Mouse (Mus musculus): Measurements from ENCODE around the gene Olfr543. TPM values are rescaled to one million over a fixed set of nuclear protein-coding genes. Genes with fewer than 3 reads are reported as not detected.
A peak's percentile ranks its signal among the peaks of the same experiment; 100 is the strongest.
"Not testable (repeated sequence)": the region's sequence is repeated elsewhere in the genome, so short reads cannot be mapped to it uniquely, and the experiment has no call there.

Olfr543 gene
- polyA plus RNA-seq, 1 experiment from 2014 or later, result 0.96 TPM

GRCm38 (mm10) chr7:102508066-102508465 is 26.6 kb upstream of the Olfr543 start:
- Histone ChIP-seq H3K4me1 (replicated peaks; ENCODE audit: control insufficient read depth, insufficient read depth, low read length) (no peaks in the 10 kb centered on the region), H3K4me2 (ENCODE audit: low read length) (no peak overlapping the region), H3K27me3 (replicated peaks; ENCODE audit: control insufficient read depth, insufficient read depth, low read length) (no peaks in the 10 kb centered on the region), H3K9me3 (ENCODE audit: control insufficient read depth, low read length) (no peaks in the 10 kb centered on the region), H3K27ac (ENCODE audit: low read depth) (no peak overlapping the region), H3K36me3 (ENCODE audit: control insufficient read depth, insufficient read depth, low read length) (no peaks in the 10 kb centered on the region), H3K4me3 (ENCODE audit: low read depth, low read length) (no peak overlapping the region), H3K9ac (ENCODE audit: low read length) (no peak overlapping the region)
- peak; percentile 31 for DNase-seq (ENCODE audit: low spot score)
- ATAC-seq (replicated peaks; ENCODE audit: low FRiP score, low TSS enrichment, low read depth), result no peak
- WGBS, result 88% methylated on average over 9 of the region's 9 CpGs

- no peaks in the 10 kb centered on the region for H3K9me3 ChIP-seq (ENCODE audit: control insufficient read depth, low read length)
- no peak overlapping the region for H3K27ac ChIP-seq (ENCODE audit: low read depth)
- ATAC-seq (replicated peaks; ENCODE audit: low FRiP score, low TSS enrichment, low read depth) (peak; percentile 64), DNase-seq (ENCODE audit: low spot score) (peak; percentile 84)
- H3K27me3 ChIP-seq (replicated peaks; ENCODE audit: control insufficient read depth, insufficient read depth, low read length), result no peaks in the 10 kb centered on the region
- H3K36me3 ChIP-seq (ENCODE audit: control insufficient read depth, insufficient read depth, low read length), result no peaks in the 10 kb centered on the region
- H3K4me2 ChIP-seq (ENCODE audit: low read length), result no peak overlapping the region
- H3K4me3 ChIP-seq (ENCODE audit: low read depth, low read length), result no peak overlapping the region
- no peaks in the 10 kb centered on the region for H3K4me1 ChIP-seq (replicated peaks; ENCODE audit: control insufficient read depth, insufficient read depth, low read length)
- WGBS, result 48% methylated on average over 3 of the region's 3 CpGs
- H3K9ac ChIP-seq (ENCODE audit: low read length), result no peak overlapping the region
Measured at GRCm38 (mm10) chr7:102506848-102507247, 25.4 kb upstream of the Olfr543 start.

- no peak for ATAC-seq (replicated peaks; ENCODE audit: low FRiP score, low TSS enrichment, low read depth)
- Histone ChIP-seq H3K27me3 (replicated peaks; ENCODE audit: control insufficient read depth, insufficient read depth, low read length) (no peaks in the 10 kb centered on the region), H3K36me3 (ENCODE audit: control insufficient read depth, insufficient read depth, low read length) (no peaks in the 10 kb centered on the region), H3K4me3 (ENCODE audit: low read depth, low read length) (no peak overlapping the region), H3K27ac (ENCODE audit: low read depth) (no peak overlapping the region), H3K9me3 (ENCODE audit: control insufficient read depth, low read length) (no peaks in the 10 kb centered on the region), H3K4me2 (ENCODE audit: low read length) (no peak overlapping the region), H3K9ac (ENCODE audit: low read length) (no peak overlapping the region), H3K4me1 (replicated peaks; ENCODE audit: control insufficient read depth, insufficient read depth, low read length) (no peaks in the 10 kb centered on the region)
- DNase-seq (ENCODE audit: low spot score), result no peak
- WGBS, result 82% methylated on average over 5 of the region's 5 CpGs
Measured at GRCm38 (mm10) chr7:102501986-102502385, 20.5 kb upstream of the Olfr543 start.

GRCm38 (mm10) chr7:102499473-102499872 is 18.0 kb upstream of the Olfr543 start, which contains the start of gene Olfr545:
TSS of gene Olfr545 (minus strand) at chr7:102499573.
- 65% methylated on average over 3 of the region's 3 CpGs for WGBS
- Histone ChIP-seq H3K27me3 (replicated peaks; ENCODE audit: control insufficient read depth, insufficient read depth, low read length) (no peaks in the 10 kb centered on the region), H3K36me3 (ENCODE audit: control insufficient read depth, insufficient read depth, low read length) (no peaks in the 10 kb centered on the region), H3K9me3 (ENCODE audit: control insufficient read depth, low read length) (no peaks in the 10 kb centered on the region), H3K4me2 (ENCODE audit: low read length) (no peak within 1 kb of the TSS), H3K9ac (ENCODE audit: low read length) (no peak within 1 kb of the TSS), H3K4me1 (replicated peaks; ENCODE audit: control insufficient read depth, insufficient read depth, low read length) (no peaks in the 10 kb centered on the region), H3K27ac (ENCODE audit: low read depth) (no peak within 1 kb of the TSS), H3K4me3 (ENCODE audit: low read depth, low read length) (no peak within 1 kb of the TSS)
- ATAC-seq (replicated peaks; ENCODE audit: low FRiP score, low TSS enrichment, low read depth) (no peak), DNase-seq (ENCODE audit: low spot score) (no peak)

- not testable (repeated sequence) for DNase-seq (ENCODE audit: low spot score); ATAC-seq (replicated peaks; ENCODE audit: low FRiP score, low TSS enrichment, low read depth); H3K4me3 ChIP-seq (ENCODE audit: low read depth, low read length); H3K36me3 ChIP-seq (ENCODE audit: control insufficient read depth, insufficient read depth, low read length); H3K9ac ChIP-seq (ENCODE audit: low read length); H3K4me1 ChIP-seq (replicated peaks; ENCODE audit: control insufficient read depth, insufficient read depth, low read length); H3K4me2 ChIP-seq (ENCODE audit: low read length); H3K9me3 ChIP-seq (ENCODE audit: control insufficient read depth, low read length); H3K27ac ChIP-seq (ENCODE audit: low read depth); H3K27me3 ChIP-seq (replicated peaks; ENCODE audit: control insufficient read depth, insufficient read depth, low read length)
- 53% methylated on average over 6 of the region's 7 CpGs for WGBS
Measured at GRCm38 (mm10) chr7:102494416-102494815, 12.9 kb upstream of the Olfr543 start.

GRCm38 (mm10) chr7:102488161-102488560 is 6.7 kb upstream of the Olfr543 start, which contains the start of gene Olfr544:
TSS of gene Olfr544 (minus strand) at chr7:102488313.
- Histone ChIP-seq H3K9me3 (ENCODE audit: control insufficient read depth, low read length) (no peaks in the 10 kb centered on the region), H3K27me3 (replicated peaks; ENCODE audit: control insufficient read depth, insufficient read depth, low read length) (no peaks in the 10 kb centered on the region), H3K9ac (ENCODE audit: low read length) (no peak within 1 kb of the TSS), H3K36me3 (ENCODE audit: control insufficient read depth, insufficient read depth, low read length) (no peaks in the 10 kb centered on the region), H3K27ac (ENCODE audit: low read depth) (no peak within 1 kb of the TSS), H3K4me2 (ENCODE audit: low read length) (no peak within 1 kb of the TSS), H3K4me1 (replicated peaks; ENCODE audit: control insufficient read depth, insufficient read depth, low read length) (no peaks in the 10 kb centered on the region), H3K4me3 (ENCODE audit: low read depth, low read length) (no peak within 1 kb of the TSS)
- ATAC-seq (replicated peaks; ENCODE audit: low FRiP score, low TSS enrichment, low read depth), result no peak
- WGBS, result 60% methylated on average over 1 of the region's 1 CpGs
- no peak for DNase-seq (ENCODE audit: low spot score)

- no peak overlapping the region for H3K4me3 ChIP-seq (ENCODE audit: low read depth, low read length)
- no peak overlapping the region for H3K27ac ChIP-seq (ENCODE audit: low read depth)
- no peaks in the 10 kb centered on the region for H3K9me3 ChIP-seq (ENCODE audit: control insufficient read depth, low read length)
- no peak overlapping the region for H3K9ac ChIP-seq (ENCODE audit: low read length)
- H3K4me1 ChIP-seq (replicated peaks; ENCODE audit: control insufficient read depth, insufficient read depth, low read length), result no peaks in the 10 kb centered on the region
- no peak overlapping the region for H3K4me2 ChIP-seq (ENCODE audit: low read length)
- no peaks in the 10 kb centered on the region for H3K36me3 ChIP-seq (ENCODE audit: control insufficient read depth, insufficient read depth, low read length)
- WGBS, result 53% methylated on average over 1 of the region's 1 CpGs
- H3K27me3 ChIP-seq (replicated peaks; ENCODE audit: control insufficient read depth, insufficient read depth, low read length), result no peaks in the 10 kb centered on the region
- ATAC-seq (replicated peaks; ENCODE audit: low FRiP score, low TSS enrichment, low read depth), result no peak
- no peak for DNase-seq (ENCODE audit: low spot score)
Measured at GRCm38 (mm10) chr7:102486105-102486504, 4.6 kb upstream of the Olfr543 start.

GRCm38 (mm10) chr7:102484766-102485165 is 3.3 kb upstream of the Olfr543 start:
- not testable (repeated sequence) for H3K4me3 ChIP-seq (ENCODE audit: low read depth, low read length); H3K27me3 ChIP-seq (replicated peaks; ENCODE audit: control insufficient read depth, insufficient read depth, low read length); DNase-seq (ENCODE audit: low spot score); ATAC-seq (replicated peaks; ENCODE audit: low FRiP score, low TSS enrichment, low read depth); H3K4me2 ChIP-seq (ENCODE audit: low read length); H3K36me3 ChIP-seq (ENCODE audit: control insufficient read depth, insufficient read depth, low read length); H3K9ac ChIP-seq (ENCODE audit: low read length); H3K9me3 ChIP-seq (ENCODE audit: control insufficient read depth, low read length); H3K27ac ChIP-seq (ENCODE audit: low read depth); H3K4me1 ChIP-seq (replicated peaks; ENCODE audit: control insufficient read depth, insufficient read depth, low read length)
- WGBS, result 62% methylated on average over 8 of the region's 8 CpGs

- Histone ChIP-seq H3K9me3 (ENCODE audit: control insufficient read depth, low read length) (no peaks in the 10 kb centered on the region), H3K4me3 (ENCODE audit: low read depth, low read length) (no peak overlapping the region), H3K4me2 (ENCODE audit: low read length) (no peak overlapping the region), H3K27ac (ENCODE audit: low read depth) (no peak overlapping the region), H3K36me3 (ENCODE audit: control insufficient read depth, insufficient read depth, low read length) (no peaks in the 10 kb centered on the region), H3K27me3 (replicated peaks; ENCODE audit: control insufficient read depth, insufficient read depth, low read length) (no peaks in the 10 kb centered on the region), H3K9ac (ENCODE audit: low read length) (no peak overlapping the region), H3K4me1 (replicated peaks; ENCODE audit: control insufficient read depth, insufficient read depth, low read length) (no peaks in the 10 kb centered on the region)
- 72% methylated on average over 2 of the region's 2 CpGs for WGBS
- DNase-seq (ENCODE audit: low spot score), result no peak
- no peak for ATAC-seq (replicated peaks; ENCODE audit: low FRiP score, low TSS enrichment, low read depth)
Measured at GRCm38 (mm10) chr7:102483665-102484064, 2.2 kb upstream of the Olfr543 start.

Measured in intestine, embryonic 14.5 days (tissue).